Mouse (Mus musculus): ENCODE results near the gene Myom1. TPM values are rescaled to one million over a fixed set of nuclear protein-coding genes. Genes with fewer than 3 reads are reported as not detected.
A peak's percentile ranks its signal among the peaks of the same experiment; 100 is the strongest.

Myom1 gene
- polyA plus RNA-seq, 1 experiment from 2014 or later = 2.5 TPM

GRCm38 (mm10) chr17:71145248-71145961, 143.0 kb downstream of the Myom1 start:
- H3K27ac ChIP-seq (replicated peaks) = no peak overlapping the region
- H3K4me1 ChIP-seq = no peaks in the 10 kb centered on the region
- 89% methylated on average over 1 of the region's 1 CpGs for WGBS
- H3K27me3 ChIP-seq (replicated peaks; ENCODE audit: low read depth, poor library complexity, severe bottlenecking) = no peaks in the 10 kb centered on the region
- H3K9me3 ChIP-seq = 0 out of 2 replicates have a peak, but pooled peaks cover 3% of the 10 kb centered on the region
- H3K4me3 ChIP-seq = no peak overlapping the region
- H3K36me3 ChIP-seq (replicated peaks) = no peaks in the 10 kb centered on the region
- DNase-seq (ENCODE audit: low spot score) = no peak

GRCm38 (mm10) chr17:71153356-71153755, 150.9 kb downstream of the Myom1 start:
- peak; percentile 41 for DNase-seq (ENCODE audit: low spot score)
- H3K36me3 ChIP-seq (replicated peaks) = no peaks in the 10 kb centered on the region
- H3K27ac ChIP-seq (replicated peaks) = no peak overlapping the region
- 0 out of 2 replicates have a peak, but pooled peaks cover 3% of the 10 kb centered on the region for H3K9me3 ChIP-seq
- WGBS = 38% methylated on average over 4 of the region's 4 CpGs
- H3K4me3 ChIP-seq = no peak overlapping the region
- H3K4me1 ChIP-seq = peaks cover 29% of the 10 kb centered on the region
- no peaks in the 10 kb centered on the region for H3K27me3 ChIP-seq (replicated peaks; ENCODE audit: low read depth, poor library complexity, severe bottlenecking)

- Histone ChIP-seq H3K4me1 (peaks cover 46% of the 10 kb centered on the region), H3K9me3 (no peaks in the 10 kb centered on the region), H3K36me3 (replicated peaks) (no peaks in the 10 kb centered on the region), H3K27ac (replicated peaks) (peak overlapping the region; percentile 73), H3K27me3 (replicated peaks; ENCODE audit: low read depth, poor library complexity, severe bottlenecking) (no peaks in the 10 kb centered on the region), H3K4me3 (no peak overlapping the region)
- 29% methylated on average over 1 of the region's 1 CpGs for WGBS
- DNase-seq (ENCODE audit: low spot score) = no peak
These were observed 152.8 kb downstream of the Myom1 start for GRCm38 (mm10) chr17:71155271-71155670.

GRCm38 (mm10) chr17:71159152-71159567, 156.7 kb downstream of the Myom1 start:
- no peak overlapping the region for H3K4me3 ChIP-seq
- peaks cover 39% of the 10 kb centered on the region for H3K4me1 ChIP-seq
- peak overlapping the region; percentile 76 for H3K27ac ChIP-seq (replicated peaks)
- peak; percentile 69 for DNase-seq (ENCODE audit: low spot score)
- no peaks in the 10 kb centered on the region for H3K27me3 ChIP-seq (replicated peaks; ENCODE audit: low read depth, poor library complexity, severe bottlenecking)
- H3K9me3 ChIP-seq = no peaks in the 10 kb centered on the region
- H3K36me3 ChIP-seq (replicated peaks) = no peaks in the 10 kb centered on the region
- WGBS = 14% methylated on average over 4 of the region's 4 CpGs

GRCm38 (mm10) chr17:71159720-71160119, 157.3 kb downstream of the Myom1 start:
- DNase-seq (ENCODE audit: low spot score) = peak; percentile 34
- Histone ChIP-seq H3K36me3 (replicated peaks) (no peaks in the 10 kb centered on the region), H3K27ac (replicated peaks) (peak overlapping the region; percentile 76), H3K4me3 (no peak overlapping the region), H3K4me1 (peaks cover 33% of the 10 kb centered on the region), H3K9me3 (no peaks in the 10 kb centered on the region), H3K27me3 (replicated peaks; ENCODE audit: low read depth, poor library complexity, severe bottlenecking) (no peaks in the 10 kb centered on the region)
- 48% methylated on average over 8 of the region's 8 CpGs for WGBS

GRCm38 (mm10) chr17:71160244-71160995, 158.0 kb downstream of the Myom1 start:
- DNase-seq (ENCODE audit: low spot score) = no peak
- Histone ChIP-seq H3K4me1 (peaks cover 26% of the 10 kb centered on the region), H3K9me3 (no peaks in the 10 kb centered on the region), H3K27me3 (replicated peaks; ENCODE audit: low read depth, poor library complexity, severe bottlenecking) (no peaks in the 10 kb centered on the region), H3K36me3 (replicated peaks) (no peaks in the 10 kb centered on the region), H3K4me3 (no peak overlapping the region), H3K27ac (replicated peaks) (peak overlapping the region; percentile 76)
- WGBS = 91% methylated on average over 8 of the region's 8 CpGs

GRCm38 (mm10) chr17:71164991-71165390, 162.6 kb downstream of the Myom1 start:
- Histone ChIP-seq H3K36me3 (replicated peaks) (no peaks in the 10 kb centered on the region), H3K27me3 (replicated peaks; ENCODE audit: low read depth, poor library complexity, severe bottlenecking) (no peaks in the 10 kb centered on the region), H3K4me3 (no peak overlapping the region), H3K27ac (replicated peaks) (no peak overlapping the region), H3K9me3 (no peaks in the 10 kb centered on the region), H3K4me1 (peaks cover 7% of the 10 kb centered on the region)
- no peak for DNase-seq (ENCODE audit: low spot score)
- WGBS = 83% methylated on average over 6 of the region's 6 CpGs

- H3K9me3 ChIP-seq = no peaks in the 10 kb centered on the region
- no peaks in the 10 kb centered on the region for H3K27me3 ChIP-seq (replicated peaks; ENCODE audit: low read depth, poor library complexity, severe bottlenecking)
- H3K4me3 ChIP-seq = no peak overlapping the region
- 86% methylated on average over 5 of the region's 5 CpGs for WGBS
- DNase-seq (ENCODE audit: low spot score) = no peak
- H3K36me3 ChIP-seq (replicated peaks) = no peaks in the 10 kb centered on the region
- no peak overlapping the region for H3K27ac ChIP-seq (replicated peaks)
- no peaks in the 10 kb centered on the region for H3K4me1 ChIP-seq
These were observed 165.9 kb downstream of the Myom1 start for GRCm38 (mm10) chr17:71168205-71168815.

GRCm38 (mm10) chr17:71168846-71169245, 166.4 kb downstream of the Myom1 start:
- no peak for DNase-seq (ENCODE audit: low spot score)
- H3K9me3 ChIP-seq = no peaks in the 10 kb centered on the region
- no peaks in the 10 kb centered on the region for H3K36me3 ChIP-seq (replicated peaks)
- no peak overlapping the region for H3K4me3 ChIP-seq
- H3K27ac ChIP-seq (replicated peaks) = no peak overlapping the region
- no peaks in the 10 kb centered on the region for H3K4me1 ChIP-seq
- H3K27me3 ChIP-seq (replicated peaks; ENCODE audit: low read depth, poor library complexity, severe bottlenecking) = no peaks in the 10 kb centered on the region
- 55% methylated on average over 9 of the region's 9 CpGs for WGBS

- no peak for DNase-seq (ENCODE audit: low spot score)
- Histone ChIP-seq H3K27me3 (replicated peaks; ENCODE audit: low read depth, poor library complexity, severe bottlenecking) (no peaks in the 10 kb centered on the region), H3K27ac (replicated peaks) (no peak overlapping the region), H3K9me3 (no peaks in the 10 kb centered on the region), H3K36me3 (replicated peaks) (no peaks in the 10 kb centered on the region), H3K4me1 (no peaks in the 10 kb centered on the region), H3K4me3 (no peak overlapping the region)
- 80% methylated on average over 1 of the region's 1 CpGs for WGBS
These were observed 167.2 kb downstream of the Myom1 start for GRCm38 (mm10) chr17:71169639-71170038.

- Histone ChIP-seq H3K36me3 (replicated peaks) (no peaks in the 10 kb centered on the region), H3K4me3 (no peak overlapping the region), H3K27me3 (replicated peaks; ENCODE audit: low read depth, poor library complexity, severe bottlenecking) (no peaks in the 10 kb centered on the region), H3K27ac (replicated peaks) (no peak overlapping the region), H3K4me1 (no peaks in the 10 kb centered on the region), H3K9me3 (no peaks in the 10 kb centered on the region)
- DNase-seq (ENCODE audit: low spot score) = no peak
- WGBS = 91% methylated on average over 4 of the region's 4 CpGs
These were observed 168.7 kb downstream of the Myom1 start for GRCm38 (mm10) chr17:71171161-71171560.
